Mouse (Mus musculus) embryonic facial prominence, embryonic 12.5 days (tissue): ENCODE data around the gene Fads1. TPM values are rescaled to one million over a fixed set of nuclear protein-coding genes. Genes with fewer than 3 reads are reported as not detected.

Experiments used
- ATAC-seq: fragments of 200-750 bp; cut with Nextera tagmentation; 2 replicates; pipeline ENCODE4 v1.8.0; 2017; ENCODE audit not compliant: insufficient number of reproducible peaks, insufficient read depth, low FRiP score, low TSS enrichment
- H3K27ac ChIP-seq: fragments of 300-500 bp; sonication (generic); 2 replicates; pipeline ENCODE4 v1.5.1; 2016; ENCODE audit warnings: mild to moderate bottlenecking
- H3K27me3 ChIP-seq: fragments of 300-500 bp; sonication (generic); 2 replicates; pipeline ENCODE4 v1.6.1; 2016; ENCODE audit warnings: mild to moderate bottlenecking, moderate library complexity
- H3K36me3 ChIP-seq: fragments of 300-500 bp; sonication (generic); 2 replicates; pipeline ENCODE4 v1.6.1; 2016; ENCODE audit warnings: mild to moderate bottlenecking
- H3K4me1 ChIP-seq: fragments of 300-500 bp; sonication (generic); 2 replicates; pipeline ENCODE4 v1.6.1; 2016
- H3K4me2 ChIP-seq: fragments of 300-500 bp; sonication (generic); replicated peaks from 2 replicates; pipeline ENCODE4 v1.6.1; 2016; ENCODE audit warnings: mild to moderate bottlenecking, moderate library complexity
- H3K4me3 ChIP-seq: fragments of 300-500 bp; sonication (generic); 2 replicates; pipeline ENCODE4 v1.5.1; 2016; ENCODE audit warnings: mild to moderate bottlenecking
- H3K9ac ChIP-seq: fragments of 300-500 bp; sonication (generic); 2 replicates; pipeline ENCODE4 v1.6.1; 2016; ENCODE audit warnings: mild to moderate bottlenecking, moderate library complexity
- H3K9me3 ChIP-seq: fragments of 300-500 bp; sonication (generic); 2 replicates; pipeline ENCODE4 v1.6.1; 2016; ENCODE audit warnings: mild to moderate bottlenecking, moderate library complexity
- WGBS: fragments of 180-500 bp; shearing (Covaris S2); methylation state at CpG from one replicate; pipeline ENCODE4 v1.1.7; 2016; 5-methylcytosine and 5-hydroxymethylcytosine counted together
- microRNA-seq: library from miRNA; unstranded; fragments of <30 nt; microRNA quantifications from one replicate; pipeline ENCODE4, GENCODE M21; 2017
- polyA plus RNA-seq: library from polyadenylated mRNA; unstranded; fragments of >200 nt; fragmentation: Nextera tagmentation; extraction: Ambion mirVana; gene quantifications from 2 replicates; pipeline ENCODE4 v1.2.1, GENCODE M21; 2016

The Fads1 gene
- polyA plus RNA-seq, 1 experiment from 2014 or later, result 144 TPM

DNA sequence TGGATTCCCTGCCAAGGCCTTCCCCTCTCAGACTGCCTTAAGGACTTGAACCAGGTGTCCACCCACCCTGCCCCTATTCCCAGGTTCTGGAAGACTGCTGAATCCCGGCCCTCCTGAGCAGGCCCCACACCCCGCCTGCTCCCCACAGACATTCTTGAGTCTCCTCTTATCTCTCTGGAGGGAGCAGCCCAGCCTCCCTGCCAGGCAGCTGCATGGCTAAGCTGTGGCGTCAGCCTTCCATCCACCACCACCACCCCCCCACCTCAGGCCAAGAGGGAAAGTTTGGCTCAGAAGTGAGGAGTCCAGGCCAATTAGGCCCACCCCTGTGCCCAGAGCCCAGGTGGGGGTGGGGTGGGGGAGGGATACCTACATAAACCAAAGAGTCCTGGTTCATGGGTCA is 55.8 kb downstream of the Fads1 start:
- no peak overlapping the region for H3K4me3 ChIP-seq
- H3K9ac ChIP-seq, result no peak overlapping the region
- ATAC-seq, result no peak
- no peaks in the 10 kb centered on the region for H3K36me3 ChIP-seq
- 0 out of 2 replicates have a peak, but pooled peaks cover 10% of the 10 kb centered on the region for H3K27me3 ChIP-seq
- H3K4me2 ChIP-seq, result no peak overlapping the region
- no peak overlapping the region for H3K27ac ChIP-seq
- no peaks in the 10 kb centered on the region for H3K9me3 ChIP-seq
- peaks cover 18% of the 10 kb centered on the region for H3K4me1 ChIP-seq
- 72% methylated on average over 3 of the region's 3 CpGs for WGBS

DNA sequence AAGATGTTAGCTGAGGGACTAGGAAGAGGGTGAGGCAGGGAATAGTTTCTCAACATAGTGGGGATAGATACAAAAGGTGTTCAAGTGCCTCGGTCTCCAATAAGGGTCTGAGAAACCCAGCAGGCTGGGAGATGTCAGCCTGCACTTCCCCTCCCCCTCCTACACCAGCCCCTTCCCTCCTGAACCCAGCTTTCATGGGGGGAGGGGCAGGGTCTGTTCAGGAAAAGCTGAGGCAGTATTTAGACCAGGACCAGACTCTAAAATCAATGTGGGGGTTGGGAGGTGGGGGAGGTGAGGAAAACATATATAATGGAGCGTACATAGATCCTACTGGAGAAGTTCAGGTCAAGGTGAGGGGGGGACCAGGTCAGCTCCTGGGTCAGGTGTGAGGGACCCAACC is 56.7 kb downstream of the Fads1 start:
- Histone ChIP-seq H3K9ac (no peak overlapping the region), H3K4me2 (peak overlapping the region; percentile 74), H3K4me1 (peaks cover 20% of the 10 kb centered on the region), H3K36me3 (no peaks in the 10 kb centered on the region), H3K4me3 (no peak overlapping the region), H3K9me3 (no peaks in the 10 kb centered on the region), H3K27ac (no peak overlapping the region), H3K27me3 (0 out of 2 replicates have a peak, but pooled peaks cover 10% of the 10 kb centered on the region)
- 58% methylated on average over 2 of the region's 2 CpGs for WGBS
- no peak for ATAC-seq

GRCm38 (mm10) chr19:10239975-10240653 is 57.4 kb downstream of the Fads1 start:
- Histone ChIP-seq H3K27me3 (0 out of 2 replicates have a peak, but pooled peaks cover 10% of the 10 kb centered on the region), H3K4me3 (peak overlapping the region; percentile 43), H3K9me3 (no peaks in the 10 kb centered on the region), H3K4me2 (peak overlapping the region; percentile 74), H3K27ac (no peak overlapping the region), H3K4me1 (peaks cover 21% of the 10 kb centered on the region), H3K9ac (peak overlapping the region; percentile 59), H3K36me3 (no peaks in the 10 kb centered on the region)
- 5% methylated on average over 23 of the region's 26 CpGs for WGBS
- no peak for ATAC-seq

GRCm38 (mm10) chr19:10240654-10241305 is 58.1 kb downstream of the Fads1 start, which contains the start of gene Myrf:
Gene Myrf, minus strand, starts transcription at chr19:10240748.
- Histone ChIP-seq H3K4me3 (peak within 1 kb of the TSS; percentile 43), H3K4me1 (peaks cover 21% of the 10 kb centered on the region), H3K27ac (no peak within 1 kb of the TSS), H3K9me3 (no peaks in the 10 kb centered on the region), H3K4me2 (peak within 1 kb of the TSS; percentile 74), H3K36me3 (no peaks in the 10 kb centered on the region), H3K27me3 (0 out of 2 replicates have a peak, but pooled peaks cover 10% of the 10 kb centered on the region), H3K9ac (peak within 1 kb of the TSS; percentile 59)
- WGBS, result 9% methylated on average over 39 of the region's 43 CpGs
- ATAC-seq, result peak; percentile 49

DNA sequence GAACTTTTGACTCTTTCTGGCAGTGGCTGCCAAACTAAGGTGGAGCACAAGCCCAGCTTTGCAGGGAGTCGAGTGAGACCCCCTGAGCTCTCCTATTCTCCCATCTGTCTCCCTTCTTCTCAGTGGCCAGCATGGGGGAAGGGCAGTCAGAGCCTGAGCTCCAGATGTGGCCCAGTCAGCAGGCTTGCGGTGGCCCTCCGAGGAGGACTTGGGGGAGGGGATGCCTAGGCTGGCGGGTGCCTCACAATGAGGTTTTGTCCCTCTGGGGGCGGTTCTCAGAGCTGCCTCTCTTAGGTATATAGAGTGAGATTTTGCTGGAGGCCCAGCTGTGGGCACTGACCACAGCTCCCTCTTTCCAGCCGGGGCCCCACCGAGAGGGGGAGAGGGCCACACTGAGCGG is 60.2 kb downstream of the Fads1 start:
- Histone ChIP-seq H3K27ac (no peak overlapping the region), H3K9ac (no peak overlapping the region), H3K36me3 (no peaks in the 10 kb centered on the region), H3K4me2 (no peak overlapping the region), H3K4me1 (peaks cover 32% of the 10 kb centered on the region), H3K4me3 (no peak overlapping the region), H3K9me3 (no peaks in the 10 kb centered on the region), H3K27me3 (0 out of 2 replicates have a peak, but pooled peaks cover 10% of the 10 kb centered on the region)
- WGBS, result 7% methylated on average over 8 of the region's 8 CpGs
- ATAC-seq, result no peak

GRCm38 (mm10) chr19:10244183-10244582 is 61.5 kb downstream of the Fads1 start:
- H3K27me3 ChIP-seq, result 0 out of 2 replicates have a peak, but pooled peaks cover 12% of the 10 kb centered on the region
- WGBS, result 18% methylated on average over 3 of the region's 3 CpGs
- peaks cover 33% of the 10 kb centered on the region for H3K4me1 ChIP-seq
- no peak overlapping the region for H3K9ac ChIP-seq
- ATAC-seq, result no peak
- H3K4me3 ChIP-seq, result no peak overlapping the region
- no peaks in the 10 kb centered on the region for H3K36me3 ChIP-seq
- H3K27ac ChIP-seq, result no peak overlapping the region
- no peaks in the 10 kb centered on the region for H3K9me3 ChIP-seq
- H3K4me2 ChIP-seq, result no peak overlapping the region

Small RNA genes within 50 kb of the gene (microRNA-seq; reads per million reads assigned to microRNA genes)
- 1.6 reads per million for gene Mir6993

Other genes with a start within 250 kb of the Fads1 start
- 1,511 and 1,518 TPM in 2 replicates for gene Fth1, start 202.3 kb upstream of the Fads1 start, polyA plus RNA-seq
- gene Best1, start 181.3 kb upstream of the Fads1 start, polyA plus RNA-seq, result 1.7 and 1.8 TPM in 2 replicates
- gene Rab3il1, start 181.2 kb upstream of the Fads1 start, polyA plus RNA-seq, result 48.0 and 50.0 TPM in 2 replicates
- gene Fads3, start 141.3 kb upstream of the Fads1 start, polyA plus RNA-seq, result 10.1 and 10.2 TPM in 2 replicates
- 123 and 125 TPM in 2 replicates for gene Fads2, start 81.1 kb upstream of the Fads1 start, polyA plus RNA-seq
- gene Tmem258, start 21.1 kb downstream of the Fads1 start, polyA plus RNA-seq, result 389 and 410 TPM in 2 replicates
- gene Fen1, start 21.3 kb downstream of the Fads1 start, polyA plus RNA-seq, result 90.1 and 95.5 TPM in 2 replicates
- 1.9 and 2.5 TPM in 2 replicates for gene Myrf, start 57.9 kb downstream of the Fads1 start, polyA plus RNA-seq
- 3.0 and 3.1 TPM in 2 replicates for gene Dagla, start 122.0 kb downstream of the Fads1 start, polyA plus RNA-seq
- 0.71 and 2.1 TPM in 2 replicates for gene Syt7, start 206.2 kb downstream of the Fads1 start, polyA plus RNA-seq